Mouse (Mus musculus): ENCODE measurements around the gene Olfr1509. TPM values are rescaled to one million over a fixed set of nuclear protein-coding genes. Genes with fewer than 3 reads are reported as not detected.

Gene Olfr1509
- polyA plus RNA-seq, 1 experiment from 2014 or later, result not detected

GRCm38 (mm10) chr14:52495516-52495915, 52.7 kb downstream of the Olfr1509 start, which contains the start of gene Olfr1507:
Gene Olfr1507 (minus strand): TSS chr14:52495749.
- no peak for ATAC-seq (ENCODE audit: low FRiP score)
- 81% methylated on average over 4 of the region's 4 CpGs for WGBS
- H3K36me3 ChIP-seq (ENCODE audit: control insufficient read depth, insufficient read depth, low read length), result no peaks in the 10 kb centered on the region
- DNase-seq (ENCODE audit: low spot score), result no peak
- H3K9ac ChIP-seq (ENCODE audit: low read depth, low read length), result no peak within 1 kb of the TSS
- no peaks in the 10 kb centered on the region for H3K9me3 ChIP-seq (ENCODE audit: control insufficient read depth, low read length)
- H3K4me2 ChIP-seq (replicated peaks; ENCODE audit: low read depth, low read length), result no peak within 1 kb of the TSS
- no peaks in the 10 kb centered on the region for H3K27me3 ChIP-seq (ENCODE audit: control insufficient read depth, insufficient read depth, low read length)
- no peaks in the 10 kb centered on the region for H3K4me1 ChIP-seq (replicated peaks; ENCODE audit: control insufficient read depth, insufficient read depth, low read length)
- H3K4me3 ChIP-seq (ENCODE audit: low read depth, low read length), result no peak within 1 kb of the TSS
- H3K27ac ChIP-seq (ENCODE audit: low read depth, low read length), result no peak within 1 kb of the TSS

Other genes starting within 250 kb of the Olfr1509 start
- 84.2 and 128 TPM in 2 replicates for gene Supt16, start 245.6 kb upstream of the Olfr1509 start, polyA plus RNA-seq (2014; fragmentation: Nextera tagmentation; extraction: Ambion mirVana)
- 54.9 and 62.3 TPM in 2 replicates for gene Chd8, start 185.2 kb upstream of the Olfr1509 start, polyA plus RNA-seq (2014; fragmentation: Nextera tagmentation; extraction: Ambion mirVana)
- 55.3 and 60.1 TPM in 2 replicates for gene Tox4, start 163.8 kb upstream of the Olfr1509 start, polyA plus RNA-seq (2014; fragmentation: Nextera tagmentation; extraction: Ambion mirVana)
- 44.1 and 45.2 TPM in 2 replicates for gene Rab2b, start 163.4 kb upstream of the Olfr1509 start, polyA plus RNA-seq (2014; fragmentation: Nextera tagmentation; extraction: Ambion mirVana)
- gene Mettl3, start 137.9 kb upstream of the Olfr1509 start, polyA plus RNA-seq (2014; fragmentation: Nextera tagmentation; extraction: Ambion mirVana), result 46.0 and 48.7 TPM in 2 replicates
- 37.7 and 45.0 TPM in 2 replicates for gene Sall2, start 114.2 kb upstream of the Olfr1509 start, polyA plus RNA-seq (2014; fragmentation: Nextera tagmentation; extraction: Ambion mirVana)
- not detected in 2 replicates for gene Olfr1513, start 86.6 kb upstream of the Olfr1509 start, polyA plus RNA-seq (2014; fragmentation: Nextera tagmentation; extraction: Ambion mirVana)
- gene Olfr1512, start 63.8 kb upstream of the Olfr1509 start, polyA plus RNA-seq (2014; fragmentation: Nextera tagmentation; extraction: Ambion mirVana), result not detected in 2 replicates
- gene Olfr1511, start 45.6 kb upstream of the Olfr1509 start, polyA plus RNA-seq (2014; fragmentation: Nextera tagmentation; extraction: Ambion mirVana), result not detected in 2 replicates
- gene Olfr1510, start 28.6 kb upstream of the Olfr1509 start, polyA plus RNA-seq (2014; fragmentation: Nextera tagmentation; extraction: Ambion mirVana), result not detected in 2 replicates
- gene Olfr1508, start 24.5 kb downstream of the Olfr1509 start, polyA plus RNA-seq (2014; fragmentation: Nextera tagmentation; extraction: Ambion mirVana), result not detected in 2 replicates
- gene Olfr1507, start 52.8 kb downstream of the Olfr1509 start, polyA plus RNA-seq (2014; fragmentation: Nextera tagmentation; extraction: Ambion mirVana), result not detected in 2 replicates

All from hindbrain, embryonic 11.5 days (tissue).